Mouse (Mus musculus): ENCODE data around the gene Baz2a. TPM values are rescaled to one million over a fixed set of nuclear protein-coding genes. Genes with fewer than 3 reads are reported as not detected.

The Baz2a gene
- total RNA-seq, 4 experiments from 2014 or later = 52.9 to 78.0 (median 62.7) TPM

Small RNAs within 50 kb of the gene (microRNA-seq; reads per million reads assigned to microRNA genes)
- 18.9 to 20.3 reads per million in 2 experiments for gene Mir677

Other genes with a start within 250 kb of the Baz2a start
- gene Rdh19, start 241.6 kb upstream of the Baz2a start, total RNA-seq (2022) = under 1 TPM in 3 of 4 experiments, not detected in 1; 0.20 to 0.38 (median 0.24) TPM
- not detected for gene Rdh16f2, start 225.1 kb upstream of the Baz2a start, total RNA-seq (2022)
- under 1 TPM in 2 of 4 experiments, not detected in 2; 0.19 to 0.20 TPM for gene Rdh7, start 202.8 kb upstream of the Baz2a start, total RNA-seq (2022)
- gene Sdr9c7, start 193.1 kb upstream of the Baz2a start, total RNA-seq (2022) = 1 to 10 TPM in 1 of 4 experiments, under 1 TPM in 3; 0.64 to 1.6 (median 0.72) TPM
- gene Hsd17b6, start 84.0 kb upstream of the Baz2a start, total RNA-seq (2022) = under 1 TPM in 1 of 4 experiments, not detected in 3; 0.51 TPM
- gene Prim1, start 76.4 kb upstream of the Baz2a start, total RNA-seq (2022) = 1 to 10 TPM; 2.1 to 3.5 (median 3.0) TPM
- 100 to 1,000 TPM; 560 to 666 (median 578) TPM for gene Naca, start 56.0 kb upstream of the Baz2a start, total RNA-seq (2022)
- gene Ptges3, start 32.6 kb upstream of the Baz2a start, total RNA-seq (2022) = 100 to 1,000 TPM; 128 to 203 (median 146) TPM
- gene Atp5b, start 8.3 kb upstream of the Baz2a start, total RNA-seq (2022) = 1,000 to 10,000 TPM; 1,737 to 2,601 (median 2,176) TPM
- gene Rbms2, start 88.7 kb downstream of the Baz2a start, total RNA-seq (2022) = 100 to 1,000 TPM in 2 of 4 experiments, 10 to 100 TPM in 2; 83.6 to 110 (median 99.3) TPM
- gene Gls2, start 102.9 kb downstream of the Baz2a start, total RNA-seq (2022) = 1 to 10 TPM; 2.5 to 4.2 (median 3.5) TPM
- gene Spryd4, start 120.2 kb downstream of the Baz2a start, total RNA-seq (2022) = 10 to 100 TPM; 15.3 to 17.3 (median 16.9) TPM
- gene Mip, start 134.3 kb downstream of the Baz2a start, total RNA-seq (2022) = not detected
- 10 to 100 TPM in 2 of 4 experiments, 1 to 10 TPM in 2; 8.0 to 14.4 (median 11.1) TPM for gene Timeless, start 140.5 kb downstream of the Baz2a start, total RNA-seq (2022)
- gene Apon, start 162.5 kb downstream of the Baz2a start, total RNA-seq (2022) = under 1 TPM in 1 of 4 experiments, not detected in 3; 0.56 TPM
- 10 to 100 TPM in 2 of 4 experiments, 1 to 10 TPM in 2; 1.6 to 14.7 (median 6.9) TPM for gene Apof, start 177.1 kb downstream of the Baz2a start, total RNA-seq (2022)
- 10 to 100 TPM; 46.9 to 69.7 (median 57.7) TPM for gene Stat2, start 179.0 kb downstream of the Baz2a start, total RNA-seq (2022)
- gene Il23a, start 207.2 kb downstream of the Baz2a start, total RNA-seq (2022) = under 1 TPM in 2 of 4 experiments, not detected in 2; 0.22 to 0.28 TPM
- gene Pan2, start 211.8 kb downstream of the Baz2a start, total RNA-seq (2022) = 10 to 100 TPM; 17.5 to 35.4 (median 24.2) TPM
- 100 to 1,000 TPM; 172 to 202 (median 177) TPM for gene Cnpy2, start 230.9 kb downstream of the Baz2a start, total RNA-seq (2022)
- 100 to 1,000 TPM; 197 to 297 (median 255) TPM for gene Cs, start 246.2 kb downstream of the Baz2a start, total RNA-seq (2022)